Mouse (Mus musculus) liver, adult 2 months (tissue): ENCODE measurements around the gene Tmbim1.

ENCODE experiments used
- CTCF ChIP-seq: fragments of 200-500 bp; IDR thresholded peaks from 2 replicates; pipeline ENCODE4 v1.5.1; 2011; ENCODE audit warnings: low read depth, low read length, control low read depth
- POLR2A ChIP-seq: fragments of 200-500 bp; IDR thresholded peaks from 2 replicates; pipeline ENCODE4 v1.6.1; 2011; ENCODE audit warnings: low read length, control low read depth; ENCODE audit not compliant: insufficient read depth; ENCODE audit errors: extremely low read depth

- TF ChIP-seq POLR2A (no peak), CTCF (no peak)
Measured at GRCm38 (mm10) chr1:74248799-74249198, 56.6 kb downstream of the Tmbim1 start.
